Mouse (Mus musculus): Measurements from ENCODE around the gene Gm42674.
A peak's percentile ranks its signal among the peaks of the same experiment; 100 is the strongest.

Gene Gm42674

DNA sequence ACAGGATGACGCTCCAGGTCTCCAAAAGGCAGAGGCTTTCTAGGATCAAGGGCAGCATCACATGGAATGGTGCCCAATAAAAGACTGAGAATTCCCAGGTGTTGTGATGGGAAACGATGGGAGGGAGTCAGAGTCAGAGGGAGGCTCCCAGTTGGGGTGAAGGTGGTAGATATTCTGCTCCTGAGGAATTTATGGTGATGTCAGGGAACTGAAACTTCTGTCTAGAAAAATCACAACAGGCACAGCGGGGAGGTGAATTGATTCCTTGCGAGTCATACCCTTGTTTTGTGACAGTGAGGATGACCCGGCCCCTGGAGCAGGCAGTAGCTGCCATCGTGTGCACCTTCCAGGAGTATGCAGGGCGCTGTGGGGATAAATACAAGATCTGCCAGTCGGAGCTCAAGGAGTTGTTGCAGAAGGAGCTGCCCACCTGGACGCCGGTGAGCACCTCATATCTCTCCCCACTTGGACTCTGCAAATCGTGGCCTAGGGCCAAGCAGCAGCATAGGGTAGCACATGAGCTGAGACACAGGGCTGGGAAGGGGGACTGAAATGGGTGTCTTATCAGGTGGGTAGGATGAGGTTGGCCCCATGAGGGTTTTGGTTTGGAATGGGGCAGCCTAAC, at the start of gene Gm42674:
Gene Gm42674 (plus strand): TSS at position 419 of the 625 bp plus-strand sequence.
- DNase-seq (ENCODE audit: low spot score in 2 of 2) = no peak

DNA sequence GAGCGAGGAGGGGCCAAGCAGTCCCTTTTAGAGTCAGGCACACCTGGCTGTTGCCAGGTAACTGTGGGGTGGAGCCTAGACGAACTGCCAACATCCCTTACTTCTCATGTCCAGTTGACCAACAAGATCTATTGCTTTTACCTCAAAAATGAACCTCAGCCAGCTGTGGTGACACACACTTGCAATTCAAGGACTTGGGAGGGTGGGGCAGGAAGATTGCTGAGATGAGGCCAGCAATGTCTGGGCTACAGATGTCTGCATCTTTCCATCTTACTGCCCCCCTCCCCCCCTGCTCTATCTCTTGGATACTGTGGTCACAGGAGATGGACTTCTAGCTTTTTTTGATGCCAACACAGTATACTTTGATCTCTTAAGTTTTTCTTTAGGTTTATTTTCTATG, 49.5 kb upstream of the Gm42674 start:
- no peak for DNase-seq (ENCODE audit: low spot score in 2 of 2)

DNA sequence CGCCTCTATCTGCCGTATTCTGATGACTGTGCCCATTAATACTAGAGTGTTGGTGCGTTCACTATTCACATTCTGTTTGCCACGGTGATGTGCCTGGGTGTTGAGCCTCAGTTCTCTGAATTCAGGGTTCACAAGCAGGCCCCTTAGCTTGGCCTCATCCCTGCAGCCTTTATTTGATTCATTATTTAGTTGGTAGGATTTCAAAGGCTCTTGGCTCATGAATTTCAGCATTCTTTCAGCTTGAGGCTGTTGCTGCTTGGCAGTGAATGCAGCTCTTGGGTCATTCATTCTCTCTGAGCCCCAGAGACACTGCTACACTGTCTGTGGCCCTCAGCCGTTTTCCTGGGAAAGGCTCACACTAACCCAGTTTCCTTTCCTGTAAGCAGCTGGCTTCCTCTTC, 45.8 kb upstream of the Gm42674 start:
- peak; percentile 45 to 58 for DNase-seq (ENCODE audit: low spot score in 2 of 2)

DNA sequence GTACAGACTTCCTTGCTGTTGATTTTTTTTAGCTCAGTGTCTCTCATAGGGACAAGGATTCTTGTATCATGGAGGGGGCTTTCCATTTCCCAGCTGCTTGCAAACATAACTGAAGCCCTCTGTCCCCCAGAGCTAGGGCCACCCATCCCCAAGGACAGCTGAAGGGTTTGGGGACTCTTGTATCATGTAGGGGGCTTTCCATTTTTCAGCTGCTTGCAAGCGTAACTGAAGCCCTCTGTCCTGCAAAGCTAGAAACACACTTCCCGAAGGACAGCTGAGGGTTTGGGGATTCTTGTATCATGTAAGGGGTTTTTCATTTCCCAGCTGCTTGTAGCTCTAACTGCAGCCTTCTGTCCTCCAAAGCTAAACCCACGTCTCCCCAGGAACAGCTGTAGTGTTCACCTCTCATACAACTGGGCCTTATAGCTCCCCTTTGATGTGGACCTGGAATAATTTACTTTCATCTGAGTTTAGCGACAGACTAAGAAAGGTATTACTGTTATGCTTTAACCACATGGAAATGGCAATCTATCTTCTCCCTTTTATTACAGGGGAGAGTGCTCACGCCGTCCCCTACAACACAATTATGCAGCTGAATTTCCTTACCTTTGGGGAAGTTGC, 41.6 kb upstream of the Gm42674 start, which contains the start of gene S100a3:
Gene S100a3 (plus strand): TSS at position 571 of the 621 bp plus-strand sequence.
- no peak for DNase-seq (ENCODE audit: low spot score in 2 of 2)

DNA sequence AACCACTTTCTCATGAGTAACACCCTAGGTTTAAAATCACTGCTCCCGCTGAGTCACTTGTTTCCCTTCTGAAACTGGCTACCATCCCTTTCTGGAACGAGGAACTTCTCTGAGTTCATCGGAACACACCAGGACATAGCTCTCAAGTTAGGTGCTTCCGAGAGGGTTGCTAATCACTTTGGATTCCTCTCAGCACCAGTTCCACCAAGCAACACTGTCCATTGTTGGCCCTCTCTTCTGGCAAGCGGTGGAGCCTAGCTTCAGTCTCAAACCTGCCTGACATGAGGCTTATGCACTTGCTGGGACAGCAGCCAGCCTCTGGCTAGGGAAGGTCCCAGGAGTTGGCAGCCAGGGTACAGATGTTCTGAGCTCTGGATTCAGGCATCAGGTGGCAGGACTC, 27.0 kb upstream of the Gm42674 start:
- DNase-seq (ENCODE audit: low spot score in 2 of 2) = no peak

DNA sequence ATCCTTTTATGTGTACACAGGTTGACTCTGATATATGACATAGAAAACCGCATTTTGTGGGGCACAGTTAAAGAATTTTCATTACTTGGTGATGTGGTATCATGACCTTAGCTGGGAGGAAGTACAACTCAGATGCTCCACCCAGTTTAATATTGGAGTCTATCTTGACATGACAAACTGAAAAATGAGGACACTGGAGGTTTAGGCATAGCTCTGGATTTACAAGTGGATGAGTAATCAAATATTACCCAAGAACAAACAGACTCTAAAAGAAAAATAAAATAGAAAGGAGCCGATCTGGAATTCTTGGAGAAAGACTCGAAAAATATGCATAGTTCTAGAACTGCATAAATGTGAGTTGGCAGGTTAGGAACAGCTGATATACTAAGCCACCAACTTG, 26.4 kb upstream of the Gm42674 start:
- DNase-seq (ENCODE audit: low spot score in 2 of 2) = no peak

DNA sequence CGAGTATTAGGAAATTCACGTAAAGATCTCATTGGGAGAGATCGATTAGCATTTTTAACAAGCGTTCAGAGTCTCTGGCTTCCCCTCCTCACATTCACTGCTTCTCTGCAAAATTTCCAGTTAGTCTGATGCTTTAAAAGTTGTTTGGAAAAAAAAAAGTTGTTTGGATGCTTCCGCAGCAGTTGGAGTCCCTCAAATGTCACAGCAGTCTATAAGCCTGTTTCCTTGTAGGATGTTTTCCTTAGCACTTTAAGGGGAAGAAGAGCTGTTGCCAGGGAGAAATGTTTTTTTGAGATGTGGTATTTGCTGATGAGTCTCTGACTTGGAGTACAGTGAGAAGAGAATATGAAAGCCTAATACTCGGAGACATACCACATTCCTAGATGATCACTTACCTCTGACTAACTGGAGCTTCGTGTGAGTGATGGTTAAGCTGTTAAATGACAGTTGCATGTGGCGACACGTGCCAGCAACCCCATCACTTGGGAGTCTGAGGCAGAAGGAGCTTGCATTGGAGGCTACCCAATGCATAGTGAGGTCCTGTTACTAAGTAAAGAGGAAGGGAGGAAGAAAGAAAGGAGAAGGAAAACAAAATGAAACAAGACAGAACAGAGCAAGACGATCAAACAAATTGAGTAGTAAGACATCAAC, 25.2 kb upstream of the Gm42674 start:
- DNase-seq (ENCODE audit: low spot score in 2 of 2) = no peak

DNA sequence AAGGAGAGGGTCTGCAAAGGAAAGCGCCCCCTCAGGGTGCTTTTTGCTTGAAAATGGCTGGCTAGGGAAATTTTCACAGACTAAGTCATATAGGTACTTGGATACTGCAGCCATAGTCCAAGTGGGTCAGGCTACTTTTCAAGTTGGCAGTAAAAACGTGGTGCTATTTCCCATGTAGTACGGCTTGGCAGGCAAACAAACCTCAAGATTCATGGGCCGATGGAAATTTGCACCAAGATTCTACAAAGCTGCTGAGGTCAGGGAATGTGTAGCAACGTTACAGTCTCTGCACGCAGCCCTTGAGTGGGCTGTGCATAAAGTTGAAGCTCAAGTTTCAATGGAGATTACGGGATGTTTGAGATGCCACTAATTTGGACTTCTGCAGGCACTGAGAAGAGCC, 22.3 kb upstream of the Gm42674 start:
- DNase-seq (ENCODE audit: low spot score in 2 of 2) = no peak

DNA sequence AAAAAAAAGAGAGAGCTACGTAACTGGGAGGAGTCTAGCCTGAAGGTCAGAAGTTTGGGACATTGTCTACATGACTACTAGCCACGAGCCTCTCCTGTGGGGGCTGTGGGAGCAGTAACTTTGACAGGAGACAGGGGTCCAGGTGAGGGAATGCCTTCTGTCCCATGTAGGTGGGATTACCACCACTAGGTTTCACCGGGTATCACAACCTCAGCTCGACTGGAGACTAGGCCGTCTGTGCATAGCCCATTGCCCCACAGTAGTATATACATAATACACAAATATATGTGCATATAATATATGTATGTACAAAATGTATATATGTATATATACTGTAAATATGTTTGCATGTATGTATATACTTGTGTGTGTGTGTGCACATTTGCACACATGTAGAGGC, 20.6 kb upstream of the Gm42674 start:
- no peak for DNase-seq (ENCODE audit: low spot score in 2 of 2)

DNA sequence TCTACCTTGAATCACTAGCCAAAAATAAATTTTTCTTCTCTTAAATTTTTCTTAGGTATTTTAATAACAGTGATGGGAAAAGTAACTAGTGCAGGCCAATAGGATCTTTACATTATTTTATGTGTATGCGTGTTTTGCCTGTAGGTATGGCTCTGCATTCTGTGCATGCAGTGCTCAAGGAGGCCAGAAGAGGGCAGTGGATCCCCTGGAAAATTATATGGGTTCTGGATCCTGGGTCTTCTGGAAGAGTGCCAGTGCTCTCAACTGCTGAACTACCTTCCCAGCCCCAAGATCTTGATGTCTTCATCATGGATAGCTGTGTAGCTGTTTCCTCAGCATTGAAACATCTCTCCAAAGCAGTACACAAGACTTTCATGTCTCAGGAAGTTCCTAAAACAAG, 19.5 kb upstream of the Gm42674 start:
- DNase-seq (ENCODE audit: low spot score in 2 of 2) = no peak

DNA sequence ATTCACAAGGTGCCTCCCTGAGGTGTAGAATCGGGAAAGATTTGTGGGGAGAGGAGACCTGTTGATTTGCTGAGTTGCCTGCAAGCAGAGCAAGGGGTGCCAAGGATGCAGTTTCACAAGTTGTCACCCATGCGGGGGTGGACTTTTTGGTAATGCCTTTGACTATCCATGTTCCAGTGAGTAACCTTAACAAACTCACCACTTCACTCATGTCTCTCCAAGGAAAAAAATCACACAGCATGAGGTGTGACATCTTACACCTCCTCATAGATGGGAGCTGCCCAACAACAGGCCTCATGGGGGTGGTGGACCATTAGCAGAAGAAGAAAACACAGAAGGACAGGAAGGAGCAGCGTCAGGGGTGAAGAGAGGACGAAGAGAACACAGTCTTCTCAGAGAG, 19.1 kb upstream of the Gm42674 start:
- DNase-seq (ENCODE audit: low spot score in 2 of 2) = no peak

DNA sequence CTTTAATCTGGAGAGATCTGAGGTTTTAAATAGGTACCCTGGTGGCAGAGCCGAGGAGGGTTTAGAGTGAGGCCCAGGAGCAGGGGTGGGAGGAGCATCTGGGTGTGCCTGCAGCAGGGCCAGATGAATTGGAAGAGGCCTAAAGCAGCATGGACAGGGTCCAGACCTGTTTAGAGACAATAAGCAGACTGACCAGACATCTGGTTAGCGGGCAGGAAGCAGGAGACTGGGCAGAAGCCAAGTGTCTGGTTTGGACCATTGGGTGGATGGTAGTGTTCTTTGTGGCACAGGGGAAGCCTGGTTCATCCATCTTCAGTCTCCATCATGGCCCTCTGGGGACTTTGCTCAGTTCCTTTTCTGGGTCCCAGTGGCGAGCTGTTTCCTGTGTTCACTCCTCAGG, 17.8 kb upstream of the Gm42674 start:
- no peak for DNase-seq (ENCODE audit: low spot score in 2 of 2)

DNA sequence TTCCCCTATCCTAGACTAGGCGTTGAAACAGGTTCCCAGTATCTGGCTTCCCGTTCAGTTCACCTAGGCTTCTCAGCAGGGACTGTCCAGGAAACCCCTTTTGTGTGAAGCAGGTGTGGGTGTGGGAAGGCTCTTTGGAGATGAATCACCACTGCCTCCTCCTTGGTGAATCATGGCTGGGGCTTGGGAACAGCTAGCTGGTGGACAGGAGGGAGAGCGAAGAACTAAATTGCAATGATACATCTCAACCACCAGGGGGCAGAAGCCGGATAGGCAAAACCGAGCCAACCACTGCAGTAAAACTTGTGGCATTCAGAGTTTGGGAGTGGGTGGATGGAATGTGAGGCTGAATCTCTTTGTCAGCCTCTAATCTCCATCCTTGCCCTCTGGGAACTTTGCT, 16.1 kb upstream of the Gm42674 start:
- peak; percentile 42 to 61 for DNase-seq (ENCODE audit: low spot score in 2 of 2)

DNA sequence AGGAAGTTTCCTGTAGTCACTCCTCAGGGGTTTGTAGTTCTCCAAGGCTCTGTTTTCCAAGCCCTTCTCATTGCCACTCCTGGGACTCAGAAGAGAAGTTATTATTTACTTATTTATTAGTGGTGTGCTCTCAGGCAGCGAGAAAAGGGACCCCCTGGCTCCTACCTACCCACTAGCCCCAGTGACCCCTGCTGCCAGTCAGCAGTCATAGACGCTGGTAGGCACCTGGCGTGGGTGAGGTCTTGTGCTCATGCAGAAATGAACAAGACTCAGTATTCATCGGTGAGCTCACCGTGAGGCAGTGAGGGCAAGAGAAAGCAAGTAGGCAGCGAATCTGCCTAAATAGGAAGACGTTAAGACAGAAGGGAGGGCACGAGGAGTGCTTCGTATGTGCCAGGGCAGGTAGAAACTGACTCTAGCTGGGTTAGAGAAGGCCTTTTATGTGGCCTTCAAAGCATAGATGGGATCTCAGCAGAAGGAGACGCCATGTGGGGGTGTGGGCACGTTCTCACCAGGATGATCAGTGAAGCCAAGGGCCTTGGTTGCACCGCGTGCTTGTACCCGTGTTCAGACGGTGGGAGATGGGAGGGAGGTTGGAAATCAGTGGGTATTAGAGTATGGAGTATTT, 15.6 kb upstream of the Gm42674 start:
- no peak for DNase-seq (ENCODE audit: low spot score in 2 of 2)

DNA sequence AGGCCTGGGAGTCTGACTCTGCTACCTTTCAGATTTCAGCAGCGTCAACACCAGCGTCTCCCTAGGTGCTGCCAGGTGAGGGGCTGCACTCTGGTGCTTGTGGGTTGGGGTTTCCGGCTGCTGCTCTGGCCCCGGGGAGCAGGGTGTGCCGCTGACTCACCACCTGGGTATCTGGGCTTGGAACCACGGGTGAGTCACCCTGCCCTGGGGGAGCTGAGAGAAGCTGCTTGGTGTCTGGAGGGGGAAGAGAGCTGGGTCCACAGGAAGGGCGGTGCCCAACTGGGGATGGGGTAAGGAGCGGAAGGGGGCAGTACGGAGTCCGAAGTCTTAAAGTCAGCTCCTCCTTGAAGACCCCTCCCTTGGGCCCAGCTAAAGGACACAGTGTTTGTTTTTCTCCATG, 14.8 kb upstream of the Gm42674 start:
- DNase-seq (ENCODE audit: low spot score in 2 of 2) = no peak

DNA sequence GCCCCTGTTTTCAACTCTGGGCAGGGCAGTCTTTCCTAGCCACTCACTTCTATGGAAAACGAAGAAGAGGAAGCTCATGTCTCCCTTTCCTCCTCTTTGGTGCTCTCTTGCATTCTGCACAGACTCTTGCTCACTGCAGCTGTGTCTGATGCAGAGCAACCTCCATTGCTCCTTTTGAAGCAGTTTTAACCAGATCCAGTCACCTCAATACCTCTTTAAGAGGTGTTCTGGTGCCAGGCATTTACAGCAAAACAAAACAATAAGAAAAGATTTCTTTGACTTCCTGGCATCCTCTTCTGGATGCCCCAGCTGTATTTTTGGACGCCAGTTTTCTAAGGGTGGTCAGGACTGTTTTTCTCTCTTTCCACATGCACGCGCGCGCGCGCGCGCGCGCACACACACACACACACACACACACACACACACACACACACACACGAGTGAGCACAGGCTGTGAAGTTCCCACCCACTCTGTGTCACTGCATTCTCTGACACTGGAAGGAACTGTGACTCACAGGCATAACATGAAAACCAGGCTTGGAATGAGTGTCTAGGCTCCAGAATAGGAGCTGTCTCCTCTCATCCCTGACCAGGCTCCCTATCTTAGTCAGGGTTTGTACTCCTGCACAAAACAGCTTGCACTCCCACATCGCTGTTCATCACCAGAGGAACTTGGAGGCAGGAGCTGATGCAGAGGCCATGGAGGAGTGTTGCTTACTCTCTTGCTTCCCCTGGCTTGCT, 14.2 kb upstream of the Gm42674 start:
- DNase-seq (ENCODE audit: low spot score in 2 of 2) = peak in 1 of 2 experiments; percentile 61

DNA sequence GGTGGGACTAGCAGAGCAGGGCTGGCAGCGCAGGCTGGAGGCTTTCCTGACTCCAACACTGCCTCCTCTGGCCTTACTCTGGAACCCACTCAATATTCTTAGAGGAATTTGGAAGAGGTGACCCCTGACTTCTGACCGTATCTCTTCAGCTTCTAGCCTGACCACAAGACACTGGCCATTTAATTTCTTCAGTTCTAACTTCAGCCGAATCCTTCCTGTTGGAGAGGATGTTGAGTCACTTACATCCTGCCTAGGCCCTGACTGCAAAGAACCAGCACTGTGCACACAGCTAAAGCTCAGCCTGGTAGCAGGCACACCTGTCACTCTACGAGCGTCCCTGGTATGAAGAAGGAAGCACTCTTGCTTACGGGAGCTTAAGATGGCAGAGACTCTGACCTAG, 12.3 kb upstream of the Gm42674 start:
- DNase-seq (ENCODE audit: low spot score in 2 of 2) = no peak

DNA sequence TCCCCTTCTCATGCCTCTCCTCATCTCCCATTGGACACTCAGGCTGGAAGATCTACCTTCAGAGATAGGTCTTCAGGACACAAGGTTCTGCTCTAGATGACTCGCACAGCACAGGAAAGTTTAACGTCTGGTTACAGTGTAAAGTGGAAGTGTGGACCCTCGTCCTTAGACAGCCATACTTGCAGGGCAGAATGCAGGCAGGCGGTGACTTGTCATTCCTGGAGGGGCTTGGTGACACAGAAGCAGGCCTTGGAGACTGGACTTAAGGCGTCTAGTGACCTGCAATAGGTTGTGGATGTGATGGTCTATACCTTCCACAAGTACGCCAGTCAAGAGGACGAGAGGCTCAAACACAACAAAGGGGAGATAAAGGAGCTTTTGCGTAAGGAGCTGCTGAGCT, 11.8 kb upstream of the Gm42674 start, which contains the start of gene S100a2:
Gene S100a2 (plus strand): TSS at position 301 of the 400 bp plus-strand sequence.
- DNase-seq (ENCODE audit: low spot score in 2 of 2) = no peak

DNA sequence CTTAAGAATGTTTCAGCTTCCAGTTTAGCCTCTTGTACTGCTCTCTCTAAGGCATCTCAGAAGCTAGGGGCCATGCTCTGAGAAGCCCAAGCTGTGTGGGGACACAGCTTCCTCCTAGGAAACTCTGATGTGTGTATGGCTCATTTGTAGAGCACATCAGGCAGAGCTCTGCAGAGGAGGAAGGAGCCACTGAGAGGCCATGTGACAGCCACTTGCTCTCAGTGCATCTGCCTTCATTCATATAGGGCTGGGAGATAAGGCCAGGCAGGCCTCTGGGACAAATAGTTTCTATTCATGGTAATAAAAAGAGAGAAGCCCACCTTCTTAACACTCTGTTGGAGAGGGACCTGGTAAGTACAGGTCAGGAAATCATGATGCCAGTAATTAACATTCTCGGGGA, 7.2 kb upstream of the Gm42674 start:
- DNase-seq (ENCODE audit: low spot score in 2 of 2) = no peak

DNA sequence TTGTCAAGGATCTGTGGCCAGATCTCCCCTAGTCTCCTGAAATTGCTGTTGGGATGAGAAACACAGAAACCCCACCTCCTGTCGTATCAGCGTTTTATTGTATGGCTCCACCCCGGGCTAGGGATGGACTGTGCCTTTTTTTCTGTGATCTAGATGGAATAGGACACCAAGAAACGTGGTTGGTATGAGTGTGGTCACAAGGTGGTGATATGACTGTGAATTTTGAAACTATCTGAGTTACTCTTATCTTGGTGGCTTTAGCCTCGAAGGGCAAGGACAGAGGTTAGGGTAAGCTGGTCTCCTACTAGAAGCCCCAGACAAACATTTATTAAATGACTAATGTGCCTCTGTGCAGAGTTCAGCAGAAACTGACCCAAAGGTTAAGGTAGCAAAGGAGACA, 6.1 kb upstream of the Gm42674 start:
- no peak for DNase-seq (ENCODE audit: low spot score in 2 of 2)

DNA sequence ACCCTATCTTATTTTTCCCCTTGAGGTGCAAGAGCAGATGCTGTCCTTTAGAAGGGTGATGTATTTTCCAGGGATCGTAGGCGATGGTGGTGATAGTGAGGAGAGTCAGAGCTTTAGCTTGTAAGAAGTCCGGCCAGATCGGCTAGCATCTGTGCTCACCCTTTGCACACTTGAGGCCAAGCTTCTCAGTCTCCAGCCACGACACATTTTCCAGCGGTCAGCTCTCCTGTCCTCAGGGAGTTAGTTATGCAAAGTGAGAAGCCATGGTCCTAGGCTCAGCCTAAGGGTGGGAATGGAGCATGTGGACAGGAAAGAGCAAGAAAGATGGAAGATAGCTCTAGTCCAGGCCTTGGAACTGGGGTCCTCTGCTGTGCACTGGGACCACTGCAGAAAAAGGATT, 4.9 kb upstream of the Gm42674 start:
- DNase-seq (ENCODE audit: low spot score in 2 of 2) = no peak

DNA sequence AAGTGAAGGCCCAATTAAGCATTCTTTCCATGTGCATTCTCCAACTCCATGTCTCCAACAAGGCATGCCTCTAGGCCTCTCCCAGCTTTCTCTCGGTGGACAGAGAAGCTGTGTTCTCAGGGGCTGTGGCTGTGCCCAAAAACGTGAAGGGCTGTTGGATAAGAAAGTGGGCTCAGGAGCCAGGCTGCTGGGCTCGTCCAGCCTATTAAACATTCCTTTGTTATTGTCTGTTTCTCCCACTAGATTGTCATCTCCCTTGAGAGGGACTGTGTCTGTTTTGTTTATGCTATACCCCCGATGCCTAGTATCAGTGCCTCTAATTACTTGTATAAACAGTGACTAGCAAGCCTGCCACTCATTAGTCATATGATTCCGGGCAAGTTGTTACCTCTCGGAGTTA, 4.0 kb upstream of the Gm42674 start:
- DNase-seq (ENCODE audit: low spot score in 2 of 2) = no peak

Data from frontal cortex, postnatal 10 days (tissue).